Mouse (Mus musculus): ENCODE data around the gene Gm20715. TPM values are rescaled to one million over a fixed set of nuclear protein-coding genes. Genes with fewer than 3 reads are reported as not detected.
"Not testable (repeated sequence)": the region's sequence is repeated elsewhere in the genome, so short reads cannot be mapped to it uniquely, and the experiment has no call there.

Gene Gm20715
- under 1 TPM in 1 of 2 experiments, not detected in 1; 0.08 TPM for total RNA-seq (2021)
- long read RNA-seq, experiment 1 = 0 reads
- long read RNA-seq, experiment 2 = 0 reads

DNA sequence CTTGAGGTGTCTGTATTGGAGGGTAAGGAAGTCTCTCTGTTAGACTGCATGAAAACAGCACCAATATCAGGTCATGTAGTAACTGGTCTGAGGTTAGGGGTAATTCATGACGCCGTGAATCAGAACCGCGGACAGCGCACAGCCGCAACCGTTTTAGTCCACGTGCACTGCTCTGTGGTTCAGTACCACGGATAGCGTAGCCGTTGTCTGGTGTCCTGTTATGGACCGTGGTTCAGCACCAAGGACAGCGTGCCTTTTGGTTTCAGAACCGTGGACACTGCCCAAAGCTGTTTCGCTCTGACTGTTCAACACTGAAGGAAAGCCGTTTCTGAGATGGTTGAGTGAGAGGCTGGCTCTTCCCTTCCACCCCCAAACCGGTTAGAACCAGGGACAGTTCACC is at the start of gene Gm20715:
Gene Gm20715, plus strand, starts transcription at position 235 of the 400 bp plus-strand sequence.
- DNase-seq (ENCODE audit: low spot score in 2 of 2) = peak; percentile 87 to 89

DNA sequence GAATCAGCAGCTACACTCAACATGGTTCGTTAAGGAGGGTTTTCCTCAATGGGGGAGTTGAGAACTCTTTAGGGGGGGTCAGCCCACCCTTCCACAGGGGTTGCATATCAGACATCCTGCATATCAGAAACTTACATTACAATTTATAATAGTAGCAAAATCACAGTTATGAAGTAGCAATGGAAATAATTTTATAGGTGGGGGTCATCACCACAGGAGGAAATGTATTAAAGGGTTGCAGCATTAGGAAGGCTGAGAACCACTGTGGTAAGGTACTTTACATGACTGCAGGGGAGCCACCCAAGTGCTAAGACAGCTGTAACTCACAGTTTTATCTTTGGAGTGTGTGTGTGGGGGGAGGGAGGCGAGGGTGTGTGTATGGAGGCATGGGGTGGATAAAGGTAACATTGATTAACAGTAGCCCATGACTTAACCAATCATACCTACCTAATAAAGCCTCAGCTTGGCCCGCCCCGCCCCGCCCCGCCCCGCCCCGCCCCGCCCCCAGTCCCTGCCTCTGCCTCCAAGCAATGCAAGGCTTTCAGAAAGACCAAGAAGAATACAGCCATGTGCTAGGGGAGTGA is 49.5 kb upstream of the Gm20715 start:
- DNase-seq (ENCODE audit: low spot score in 2 of 2) = no peak

DNA sequence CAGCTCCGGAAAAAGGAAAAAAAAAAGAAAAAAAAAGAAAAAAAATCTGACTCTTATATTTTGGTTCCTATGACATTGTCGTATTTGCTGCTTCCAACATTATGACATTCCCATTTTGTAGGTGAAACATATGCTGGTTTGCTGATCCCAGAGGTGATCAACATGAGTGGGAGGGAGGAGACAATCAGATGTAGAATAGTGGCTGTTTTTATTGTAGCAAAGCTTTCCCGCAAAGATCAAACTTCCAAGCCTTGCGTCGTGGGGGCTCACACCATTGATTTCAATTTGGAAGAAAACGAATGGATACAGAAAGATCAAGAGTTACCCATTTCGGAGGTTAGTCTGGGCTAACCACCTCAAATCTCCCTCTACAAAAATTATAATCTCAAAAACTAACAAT is 48.3 kb upstream of the Gm20715 start:
- DNase-seq (ENCODE audit: low spot score in 2 of 2) = no peak

DNA sequence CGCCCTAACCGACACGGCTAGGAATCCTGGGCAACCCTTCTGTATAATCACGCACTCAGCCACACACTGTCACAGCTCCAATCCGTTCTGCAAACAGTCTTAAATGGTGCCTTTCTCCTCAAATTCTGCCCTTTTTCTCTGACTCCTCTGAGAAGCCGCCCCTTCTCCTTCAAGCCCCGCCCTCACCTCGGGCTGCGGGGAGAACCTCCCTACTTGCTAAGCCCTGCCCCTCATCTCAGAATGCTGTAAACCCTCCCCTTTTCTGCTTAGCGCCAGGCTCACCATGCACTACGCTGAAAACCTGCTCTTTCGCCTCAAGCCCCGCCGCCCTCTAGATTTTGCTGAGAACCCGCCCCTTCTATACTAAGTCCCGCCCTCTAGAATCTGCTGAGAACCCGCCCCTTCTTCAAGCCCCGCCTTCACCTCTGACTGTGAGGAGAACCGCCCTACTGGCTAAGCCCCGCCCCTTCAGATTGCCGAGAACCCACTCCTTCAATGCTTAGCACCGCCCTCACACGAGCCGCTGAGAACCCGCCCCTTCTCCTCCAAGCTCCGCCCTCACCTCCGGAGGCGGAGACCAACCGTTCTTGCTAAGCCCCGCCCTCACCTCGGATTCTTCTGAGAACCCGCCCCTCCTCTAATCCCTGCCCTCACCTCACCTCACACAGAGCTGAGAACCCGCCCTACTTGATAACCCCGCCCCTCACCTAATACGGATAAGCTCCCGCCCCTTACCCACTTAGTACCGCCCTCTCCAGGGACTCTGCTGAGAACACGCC is 47.6 kb upstream of the Gm20715 start:
- peak; percentile 88 to 97 for DNase-seq (ENCODE audit: low spot score in 2 of 2)

DNA sequence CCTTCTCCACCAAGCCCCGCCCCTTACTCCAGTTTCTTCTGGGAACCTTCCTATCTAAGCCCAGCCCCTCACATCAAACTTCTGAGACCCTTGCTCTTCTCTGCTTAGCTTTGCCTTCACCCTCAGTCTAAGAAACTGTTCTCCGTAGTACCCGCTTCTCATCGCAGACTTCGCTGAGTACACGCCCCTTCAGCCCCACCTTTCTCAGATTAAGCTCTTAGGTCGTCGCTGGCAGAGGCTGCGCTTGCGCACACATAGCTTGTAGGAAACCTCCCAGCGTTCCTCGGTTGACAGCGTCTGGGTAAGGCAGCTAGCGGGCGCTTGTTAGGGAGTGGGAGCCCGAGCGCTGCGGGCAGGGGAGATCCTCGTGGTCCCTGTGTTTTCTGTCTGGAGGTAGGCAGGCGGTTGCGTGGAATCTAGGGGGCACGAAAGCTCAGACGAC is 47.0 kb upstream of the Gm20715 start, which contains the start of gene Zfp78:
Gene Zfp78, plus strand, starts transcription at position 234 of the 442 bp plus-strand sequence.
- DNase-seq (ENCODE audit: low spot score in 2 of 2) = no peak

DNA sequence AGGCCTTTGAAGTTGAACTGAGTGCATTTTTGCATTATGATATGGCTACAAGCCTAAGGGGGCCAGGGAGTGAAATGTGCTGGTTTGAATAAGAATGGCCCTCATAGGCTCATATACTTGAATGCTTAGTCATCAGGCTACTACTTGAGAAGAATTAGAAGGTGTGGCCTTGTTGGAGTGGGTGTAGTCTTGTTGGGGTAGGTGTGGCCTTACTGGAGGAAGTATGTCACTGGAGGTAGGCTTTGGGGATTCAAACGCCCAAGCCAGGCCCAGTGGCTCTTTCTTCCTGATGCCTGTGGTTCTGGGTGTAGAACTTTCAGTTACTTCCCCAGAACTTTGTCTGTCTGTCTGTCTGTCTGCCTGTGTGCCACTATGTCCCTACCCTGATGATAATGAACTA is 45.3 kb upstream of the Gm20715 start:
- DNase-seq (ENCODE audit: low spot score in 2 of 2) = no peak

DNA sequence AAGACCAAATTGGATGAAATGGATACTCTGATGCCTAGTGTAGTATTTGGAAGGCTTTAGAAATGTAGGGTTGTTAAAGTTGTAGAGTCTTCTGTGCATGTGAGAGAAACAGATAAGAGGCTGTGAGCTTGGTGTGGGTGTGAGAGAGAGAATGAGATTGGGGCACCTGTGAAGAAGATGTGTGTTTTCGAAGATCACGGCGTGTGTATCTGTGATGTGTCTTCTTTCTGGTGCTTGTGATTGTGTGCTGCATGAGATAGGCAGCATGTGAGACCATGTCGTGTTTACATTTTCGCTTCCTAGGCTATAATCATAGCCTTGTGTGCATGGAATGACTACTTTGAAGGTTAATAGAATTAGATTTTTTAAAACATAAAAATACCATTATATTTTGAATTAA is 42.9 kb upstream of the Gm20715 start:
- no peak for DNase-seq (ENCODE audit: low spot score in 2 of 2)

DNA sequence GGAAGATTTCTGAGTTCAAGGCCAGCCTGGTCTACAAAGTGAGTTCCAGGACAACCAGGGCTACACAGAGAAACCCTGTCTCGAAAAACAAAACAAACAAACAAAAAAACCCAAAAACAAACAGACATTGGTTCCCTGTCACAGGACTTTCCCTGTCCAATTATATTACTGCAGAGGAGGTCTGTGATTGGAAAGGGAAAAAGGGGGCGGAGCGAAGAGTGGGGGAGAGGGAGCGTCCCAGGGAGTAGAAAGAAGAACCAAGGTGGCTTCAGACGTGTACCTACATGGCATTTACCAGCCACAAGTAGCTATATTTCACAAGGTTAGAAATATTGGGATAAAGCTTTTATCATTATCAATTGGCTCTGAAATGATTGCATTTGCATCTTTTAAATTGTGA is 41.9 kb upstream of the Gm20715 start:
- DNase-seq (ENCODE audit: low spot score in 2 of 2) = not testable (repeated sequence)

DNA sequence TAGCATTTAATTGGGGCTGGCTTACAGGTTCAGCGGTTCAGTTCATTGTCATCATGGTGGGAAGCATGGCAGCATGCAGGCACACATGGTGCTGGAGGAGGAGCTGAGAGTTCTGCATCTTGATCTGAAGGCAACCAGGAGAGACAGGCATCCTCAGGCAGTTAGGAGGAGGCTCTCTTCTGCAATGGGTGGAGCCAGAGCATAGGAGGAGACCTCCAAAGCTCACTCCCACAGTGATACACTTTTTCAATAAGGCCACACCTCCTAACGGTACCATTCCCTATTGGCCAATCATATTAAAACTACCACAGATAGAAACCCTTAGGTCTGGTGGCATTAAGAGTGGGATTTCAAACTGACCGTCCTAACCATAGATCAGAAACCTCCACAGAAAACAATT is 40.6 kb upstream of the Gm20715 start:
- DNase-seq (ENCODE audit: low spot score in 2 of 2) = no peak

DNA sequence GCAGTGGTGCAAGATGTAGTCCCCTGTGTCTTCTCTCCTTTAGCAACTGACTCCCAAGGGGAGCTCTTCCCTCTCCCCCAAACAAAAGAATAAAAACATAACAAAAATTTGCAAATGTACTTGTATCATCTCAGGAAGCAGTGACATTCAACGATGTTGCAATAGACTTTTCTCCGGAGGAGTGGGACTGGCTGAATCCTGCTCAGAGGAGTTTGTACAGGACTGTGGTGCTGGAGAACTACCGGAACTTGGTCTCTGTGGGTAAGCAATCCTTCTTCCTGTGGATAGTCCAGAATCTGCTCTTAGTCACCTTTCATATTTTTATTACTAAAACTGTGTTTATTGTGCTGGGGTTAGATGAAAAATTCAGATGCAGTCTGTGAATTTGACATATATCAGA is 37.1 kb upstream of the Gm20715 start:
- no peak for DNase-seq (ENCODE audit: low spot score in 2 of 2)

DNA sequence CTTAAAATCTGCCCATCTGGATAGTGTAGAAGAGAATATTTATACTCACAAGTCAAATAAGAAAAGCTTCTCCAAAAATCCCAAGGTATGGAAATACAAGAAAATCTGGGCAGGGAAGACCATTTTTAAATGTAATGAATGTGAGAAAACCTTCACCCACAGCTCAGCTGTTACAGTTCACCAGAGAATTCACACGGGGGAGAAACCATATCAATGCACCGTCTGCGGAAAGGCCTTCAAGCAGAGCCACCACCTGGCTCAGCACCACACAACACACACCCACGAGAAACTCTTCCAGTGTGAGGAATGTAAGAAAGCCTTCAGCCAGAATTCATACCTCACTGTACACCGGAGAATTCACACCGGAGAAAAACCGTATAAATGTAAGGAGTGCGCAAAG is 31.6 kb upstream of the Gm20715 start:
- DNase-seq (ENCODE audit: low spot score in 2 of 2) = no peak

DNA sequence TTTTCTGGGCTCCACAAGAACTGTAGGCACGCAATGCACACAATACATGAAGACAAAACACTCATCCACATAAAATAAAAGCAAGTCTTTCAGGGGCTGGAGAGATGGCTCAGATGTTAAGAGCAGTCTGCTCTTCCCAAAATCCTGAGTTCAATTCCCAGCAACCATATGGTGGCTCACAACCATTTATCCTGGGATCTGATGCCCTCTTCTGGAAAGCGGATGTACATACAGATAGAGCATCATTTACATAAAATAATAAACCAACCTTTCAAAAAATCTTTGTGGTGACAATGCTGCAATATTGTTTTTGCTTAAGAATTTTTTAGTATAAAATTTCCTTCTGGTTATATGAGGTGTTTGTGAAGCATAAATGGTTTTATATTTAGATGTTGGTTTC is 28.6 kb upstream of the Gm20715 start:
- DNase-seq (ENCODE audit: low spot score in 2 of 2) = no peak

DNA sequence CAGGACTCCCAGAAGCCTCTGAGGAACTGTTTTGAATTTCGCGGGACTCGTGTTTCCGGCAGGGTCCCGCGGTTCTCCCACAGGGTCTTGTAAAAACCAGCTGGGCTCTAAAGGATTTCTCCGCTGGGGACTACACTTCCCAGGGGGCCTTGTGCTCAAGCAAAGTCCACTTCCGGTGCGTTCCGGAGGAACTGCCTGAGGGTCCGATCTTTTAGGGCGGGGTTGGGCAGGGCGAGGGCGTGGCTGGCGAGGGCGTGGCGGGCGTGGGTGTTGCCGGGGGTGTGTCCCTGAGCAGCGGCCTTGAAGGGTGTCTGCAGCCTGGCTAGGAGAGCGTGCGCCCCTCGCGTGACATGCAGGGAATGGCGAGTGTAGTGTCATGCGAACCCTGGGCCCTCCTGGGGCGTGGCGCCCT is 27.0 kb upstream of the Gm20715 start, which contains the start of gene Zfp28:
Gene Zfp28, plus strand, starts transcription at position 252 of the 412 bp plus-strand sequence.
- DNase-seq (ENCODE audit: low spot score in 2 of 2) = peak; percentile 81 to 93

DNA sequence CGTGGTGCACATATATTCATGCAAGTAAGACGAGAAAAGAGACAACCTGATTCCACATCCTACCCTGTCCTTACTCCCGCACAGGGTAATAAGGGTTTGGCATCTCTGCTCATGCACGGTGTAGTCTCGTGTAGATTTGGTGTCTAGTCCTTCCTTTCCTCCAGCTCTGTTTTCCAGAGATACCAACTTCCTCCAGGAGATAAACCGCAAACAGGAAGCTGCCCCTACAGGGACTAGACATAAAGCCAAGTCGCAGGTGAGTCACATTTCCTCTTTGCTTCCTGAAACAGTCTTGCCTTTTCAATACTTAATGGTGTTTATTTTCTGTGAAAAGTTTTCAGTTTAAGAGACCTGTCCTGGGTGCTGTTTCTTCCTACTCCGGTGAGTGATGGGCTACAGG is 26.1 kb upstream of the Gm20715 start:
- DNase-seq (ENCODE audit: low spot score in 2 of 2) = no peak

DNA sequence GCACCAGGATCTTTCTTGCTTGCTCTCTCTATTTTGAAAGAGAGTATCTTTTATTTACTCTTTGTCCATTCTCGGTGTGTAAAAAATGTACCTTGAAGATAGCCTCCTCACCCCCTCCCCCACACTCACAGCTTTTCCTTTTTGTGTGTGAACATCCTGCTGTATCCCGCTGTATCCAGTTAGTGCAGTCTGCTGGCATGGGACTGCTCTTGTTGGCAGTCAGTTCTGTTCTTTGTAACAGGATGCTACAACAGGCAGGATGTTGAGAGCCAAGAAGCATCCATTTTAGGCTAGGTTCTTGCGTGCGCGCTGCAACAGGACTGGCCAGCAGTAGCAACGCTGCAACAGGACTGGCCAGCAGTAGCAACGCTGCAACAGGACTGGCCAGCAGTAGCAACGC is 23.1 kb upstream of the Gm20715 start:
- no peak for DNase-seq (ENCODE audit: low spot score in 2 of 2)

DNA sequence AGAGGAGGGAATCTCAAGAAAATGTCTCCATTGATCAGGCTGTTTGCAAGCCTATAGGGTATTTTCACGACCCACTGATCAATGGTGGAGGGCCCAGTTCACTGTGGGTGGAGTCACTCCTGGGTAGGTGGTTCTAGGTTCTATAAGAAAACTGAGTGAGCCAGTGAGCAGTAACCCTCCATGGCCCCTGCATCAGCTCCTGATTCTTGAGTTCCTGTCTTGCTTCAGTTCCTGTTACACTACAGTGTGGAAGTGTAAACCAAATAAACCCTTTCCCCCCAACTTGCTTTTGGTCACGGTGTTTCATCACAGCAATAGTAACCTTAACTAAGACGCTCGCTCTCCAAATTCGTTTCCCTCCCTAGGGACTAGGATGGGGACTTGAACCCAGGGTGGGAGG is 21.1 kb upstream of the Gm20715 start:
- DNase-seq (ENCODE audit: low spot score in 2 of 2) = no peak

DNA sequence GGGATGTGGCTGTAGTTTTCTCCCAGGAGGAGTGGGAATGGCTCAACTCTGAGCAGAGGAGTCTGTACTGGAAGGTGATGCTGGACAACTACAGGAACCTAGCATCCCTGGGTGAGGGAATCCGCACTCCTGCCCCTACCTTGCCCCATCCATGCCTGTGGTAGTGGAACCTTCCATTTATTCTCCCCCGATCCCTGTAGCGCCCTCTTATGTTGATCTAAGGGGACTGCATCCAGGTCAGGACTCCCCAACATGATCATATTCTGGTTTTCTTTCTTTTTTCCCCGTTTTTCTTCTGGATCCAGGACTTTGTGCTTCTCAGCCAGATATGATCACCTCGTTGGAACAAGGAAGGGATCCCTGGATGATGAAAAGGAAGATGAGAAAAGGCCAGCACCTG is 20.6 kb upstream of the Gm20715 start:
- DNase-seq (ENCODE audit: low spot score in 2 of 2) = no peak

DNA sequence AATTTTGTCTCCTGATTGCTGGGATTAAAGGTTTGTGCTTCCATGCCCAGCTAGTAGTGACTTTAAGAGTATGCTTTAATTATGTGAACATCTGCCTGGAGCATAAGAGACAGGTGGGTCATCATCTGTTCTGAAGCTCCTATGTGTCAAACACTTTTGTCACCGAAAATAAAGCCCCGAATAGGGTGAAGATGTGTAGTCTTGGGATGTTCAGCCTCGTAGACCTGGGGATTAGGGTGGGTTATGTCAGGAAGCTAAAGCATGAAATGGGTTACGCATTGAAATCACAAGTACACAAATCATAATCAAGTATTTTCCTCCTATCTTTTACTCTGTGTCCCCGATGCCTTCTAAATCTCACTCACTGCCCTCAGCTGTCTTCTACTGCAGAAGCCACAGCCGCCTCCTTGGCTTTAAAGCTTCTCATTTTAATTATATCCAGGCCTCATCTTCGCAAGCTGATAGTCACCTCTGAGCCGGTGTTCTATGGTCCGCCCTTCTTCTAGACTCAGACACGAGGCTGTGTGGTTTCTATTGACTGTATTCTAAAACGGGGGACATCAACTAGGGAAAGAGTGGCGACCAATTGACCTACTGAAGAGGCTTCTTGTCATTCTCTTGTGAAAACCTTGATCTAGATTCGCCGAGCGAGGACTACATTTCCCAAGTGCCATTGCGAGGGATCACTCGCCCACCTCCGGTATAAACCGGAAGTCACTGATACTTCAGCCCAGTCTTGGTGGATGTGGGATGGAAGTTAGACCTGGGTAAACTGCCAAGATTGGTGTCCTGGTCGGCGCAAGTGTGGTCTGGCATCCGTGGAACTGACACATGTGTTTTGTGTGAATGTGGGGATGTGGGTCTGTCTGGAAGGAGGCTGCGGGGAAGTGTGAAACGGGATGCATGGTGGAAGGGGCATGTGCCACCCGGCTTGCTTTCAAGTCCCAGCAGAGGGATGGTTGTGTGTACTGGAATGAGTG is 11.8 kb upstream of the Gm20715 start, which contains the start of gene Smim17:
Gene Smim17, plus strand, starts transcription at position 720 of the 980 bp plus-strand sequence.
- peak; percentile 5 to 8 for DNase-seq (ENCODE audit: low spot score in 2 of 2)

DNA sequence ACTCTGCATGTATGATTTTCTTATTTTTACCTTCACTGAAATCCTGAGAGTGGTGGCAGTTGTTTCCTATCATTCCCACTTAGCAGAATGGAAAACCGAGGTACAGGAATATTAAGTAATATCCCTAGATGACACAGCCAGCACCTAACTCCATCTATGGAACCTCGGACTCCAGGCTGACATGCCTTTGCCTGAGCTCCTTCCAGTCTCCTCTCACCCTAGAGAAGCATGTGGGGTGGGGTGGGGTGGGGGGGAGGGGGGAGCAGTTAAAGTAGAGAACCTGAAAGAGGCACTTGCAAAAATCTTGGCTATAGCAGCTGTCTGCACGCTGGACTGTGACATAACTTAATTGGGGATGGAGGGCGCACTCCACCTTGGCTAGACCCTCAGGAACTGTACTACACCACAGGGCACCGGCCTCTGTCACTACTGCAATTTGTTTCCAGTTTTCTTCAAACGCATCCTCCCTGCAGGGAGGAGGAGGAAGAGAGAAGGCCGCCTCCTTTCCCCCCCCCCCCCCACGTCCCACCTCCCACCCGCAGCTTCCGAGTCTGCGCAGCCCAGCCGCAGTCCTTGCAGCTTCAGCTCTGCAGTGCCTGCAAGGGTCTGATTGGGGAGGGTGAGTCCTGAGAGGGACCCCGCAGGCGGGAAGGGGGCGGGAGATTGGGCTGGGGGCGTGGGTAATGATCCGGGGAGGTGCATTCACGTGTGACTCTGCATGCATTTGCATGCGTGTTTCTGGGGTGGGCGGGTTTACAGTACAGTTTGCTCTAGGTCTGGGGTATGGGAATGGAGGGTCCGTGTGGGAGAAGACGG is 4.8 kb downstream of the Gm20715 start:
- DNase-seq (ENCODE audit: low spot score in 2 of 2) = no peak

DNA sequence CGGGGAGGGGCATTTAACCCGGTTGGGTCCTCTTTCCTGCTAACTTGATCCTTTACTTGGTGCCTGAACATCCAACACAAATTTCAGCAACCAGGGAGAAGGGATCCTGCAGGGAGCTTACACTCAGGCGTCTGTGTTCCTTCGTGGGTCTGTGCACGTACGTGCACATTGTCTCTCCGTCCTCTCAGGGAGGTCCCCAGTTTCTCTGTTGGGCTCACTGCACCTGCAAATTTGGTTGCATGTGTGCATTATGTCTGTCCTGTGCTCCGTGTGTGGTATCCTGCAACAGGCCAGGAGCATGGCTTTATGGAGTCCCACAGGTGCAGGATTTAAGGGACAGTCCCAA is 5.3 kb downstream of the Gm20715 start:
- DNase-seq (ENCODE audit: low spot score in 2 of 2) = no peak

DNA sequence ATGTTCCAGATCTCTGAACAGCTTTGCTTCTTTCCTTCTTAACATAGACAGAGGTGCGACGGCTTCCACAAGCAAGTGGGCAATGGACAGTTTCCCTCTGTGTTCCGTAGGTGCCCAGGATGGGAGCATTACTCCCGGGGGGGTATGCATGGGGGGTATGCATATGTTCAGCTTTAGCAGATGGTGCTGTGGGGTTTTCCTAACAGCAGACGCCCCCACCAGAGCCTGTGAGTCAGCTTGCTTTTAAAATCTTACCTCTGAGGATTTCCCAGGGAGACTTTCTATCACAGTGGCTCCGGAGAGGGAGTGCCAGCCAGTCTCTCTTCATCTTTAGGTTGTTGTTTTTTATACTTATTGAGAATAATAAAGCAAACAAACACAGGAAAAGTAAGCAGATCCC is 9.8 kb downstream of the Gm20715 start:
- no peak for DNase-seq (ENCODE audit: low spot score in 2 of 2)
